Mouse (Mus musculus) brown adipose tissue, adult 24 weeks (tissue): ENCODE results near the gene Sort1. TPM values are rescaled to one million over a fixed set of nuclear protein-coding genes. Genes with fewer than 3 reads are reported as not detected.

ENCODE experiments used
- H3K27ac ChIP-seq: fragments of 200-500 bp; replicated peaks from 2 replicates; pipeline ENCODE4 v1.5.1; 2012; ENCODE audit warnings: low read depth, mild to moderate bottlenecking, low read length
- H3K4me1 ChIP-seq: fragments of 200-500 bp; 2 replicates; pipeline ENCODE4 v1.6.1; 2012; ENCODE audit warnings: low read length, mixed read lengths; ENCODE audit not compliant: control insufficient read depth, insufficient read depth, insufficient read length
- H3K4me3 ChIP-seq: fragments of 200-500 bp; 2 replicates; pipeline ENCODE4 v1.5.1; 2012; ENCODE audit warnings: low read depth, mild to moderate bottlenecking, low read length, moderate library complexity; ENCODE audit not compliant: insufficient read depth
- polyA plus RNA-seq: library from polyadenylated mRNA; stranded (reverse); fragments of >200 nt; gene quantifications from 2 replicates; pipeline ENCODE4 v1.2.4, GENCODE M21; 2012; ENCODE audit not compliant: missing spikeins, insufficient read depth, insufficient read length

The Sort1 gene
- polyA plus RNA-seq, 1 experiment: 68.1 TPM

GRCm38 (mm10) chr3:108307485-108307884 is 23.6 kb downstream of the Sort1 start:
- Histone ChIP-seq H3K27ac (peak overlapping the region; percentile 39), H3K4me1 (peaks cover 9% of the 10 kb centered on the region), H3K4me3 (no peak overlapping the region)

GRCm38 (mm10) chr3:108310921-108311341 is 27.0 kb downstream of the Sort1 start:
- no peak overlapping the region for H3K4me3 ChIP-seq
- H3K4me1 ChIP-seq: peaks cover 12% of the 10 kb centered on the region
- 0 out of 2 replicates have a peak overlapping the region, but pooled peaks have one; percentile 4 for H3K27ac ChIP-seq

- no peak overlapping the region for H3K27ac ChIP-seq
- H3K4me3 ChIP-seq: no peak overlapping the region
- peaks cover 12% of the 10 kb centered on the region for H3K4me1 ChIP-seq
Measured at GRCm38 (mm10) chr3:108311688-108312087, 27.8 kb downstream of the Sort1 start.

GRCm38 (mm10) chr3:108312414-108312813 is 28.5 kb downstream of the Sort1 start:
- no peak overlapping the region for H3K27ac ChIP-seq
- H3K4me3 ChIP-seq: no peak overlapping the region
- peaks cover 12% of the 10 kb centered on the region for H3K4me1 ChIP-seq

GRCm38 (mm10) chr3:108313138-108313537 is 29.3 kb downstream of the Sort1 start:
- H3K4me1 ChIP-seq: peaks cover 8% of the 10 kb centered on the region
- H3K27ac ChIP-seq: no peak overlapping the region
- H3K4me3 ChIP-seq: no peak overlapping the region

- peaks cover 8% of the 10 kb centered on the region for H3K4me1 ChIP-seq
- H3K4me3 ChIP-seq: no peak overlapping the region
- no peak overlapping the region for H3K27ac ChIP-seq
Measured at GRCm38 (mm10) chr3:108314038-108314675, 30.3 kb downstream of the Sort1 start.

- Histone ChIP-seq H3K4me3 (no peak overlapping the region), H3K4me1 (no peaks in the 10 kb centered on the region), H3K27ac (no peak overlapping the region)
Measured at GRCm38 (mm10) chr3:108318517-108318916, 34.6 kb downstream of the Sort1 start.

GRCm38 (mm10) chr3:108321671-108322070 is 37.8 kb downstream of the Sort1 start:
- Histone ChIP-seq H3K4me1 (no peaks in the 10 kb centered on the region), H3K27ac (no peak overlapping the region), H3K4me3 (no peak overlapping the region)

GRCm38 (mm10) chr3:108322136-108322535 is 38.3 kb downstream of the Sort1 start:
- Histone ChIP-seq H3K27ac (no peak overlapping the region), H3K4me3 (no peak overlapping the region), H3K4me1 (no peaks in the 10 kb centered on the region)

- no peak overlapping the region for H3K4me3 ChIP-seq
- no peak overlapping the region for H3K27ac ChIP-seq
- no peaks in the 10 kb centered on the region for H3K4me1 ChIP-seq
Measured at GRCm38 (mm10) chr3:108322962-108323361, 39.1 kb downstream of the Sort1 start.

GRCm38 (mm10) chr3:108324837-108325236 is 41.0 kb downstream of the Sort1 start:
- H3K27ac ChIP-seq: no peak overlapping the region
- no peaks in the 10 kb centered on the region for H3K4me1 ChIP-seq
- no peak overlapping the region for H3K4me3 ChIP-seq

GRCm38 (mm10) chr3:108325521-108325920 is 41.6 kb downstream of the Sort1 start:
- Histone ChIP-seq H3K4me1 (no peaks in the 10 kb centered on the region), H3K27ac (no peak overlapping the region), H3K4me3 (no peak overlapping the region)

GRCm38 (mm10) chr3:108327275-108327674 is 43.4 kb downstream of the Sort1 start:
- Histone ChIP-seq H3K4me1 (no peaks in the 10 kb centered on the region), H3K27ac (no peak overlapping the region), H3K4me3 (no peak overlapping the region)

GRCm38 (mm10) chr3:108327916-108328315 is 44.0 kb downstream of the Sort1 start:
- Histone ChIP-seq H3K4me3 (no peak overlapping the region), H3K4me1 (no peaks in the 10 kb centered on the region), H3K27ac (no peak overlapping the region)

- no peak overlapping the region for H3K27ac ChIP-seq
- H3K4me1 ChIP-seq: no peaks in the 10 kb centered on the region
- no peak overlapping the region for H3K4me3 ChIP-seq
Measured at GRCm38 (mm10) chr3:108328441-108328841, 44.6 kb downstream of the Sort1 start.

GRCm38 (mm10) chr3:108330812-108331211 is 46.9 kb downstream of the Sort1 start:
- H3K27ac ChIP-seq: no peak overlapping the region
- H3K4me1 ChIP-seq: no peaks in the 10 kb centered on the region
- no peak overlapping the region for H3K4me3 ChIP-seq
